Mouse (Mus musculus): ENCODE data around the gene Pam.
"Not testable (repeated sequence)": the region's sequence is repeated elsewhere in the genome, so short reads cannot be mapped to it uniquely, and the experiment has no call there.

Gene Pam

GRCm38 (mm10) chr1:97768089-97768488 lies 327.4 kb downstream of the Pam start:
- DNase-seq (ENCODE audit: low spot score), result no peak

- DNase-seq (ENCODE audit: low spot score), result not testable (repeated sequence)
These were observed 329.7 kb downstream of the Pam start for GRCm38 (mm10) chr1:97765712-97766111.

- DNase-seq (ENCODE audit: low spot score), result no peak
These were observed 334.0 kb downstream of the Pam start for GRCm38 (mm10) chr1:97761477-97761876.

- no peak for DNase-seq (ENCODE audit: low spot score)
These were observed 334.8 kb downstream of the Pam start for GRCm38 (mm10) chr1:97760598-97760997.

- DNase-seq (ENCODE audit: low spot score), result no peak
These were observed 335.6 kb downstream of the Pam start for GRCm38 (mm10) chr1:97759841-97760240.

GRCm38 (mm10) chr1:97754392-97754791 lies 341.1 kb downstream of the Pam start:
- no peak for DNase-seq (ENCODE audit: low spot score)

- DNase-seq (ENCODE audit: low spot score), result no peak
These were observed 342.2 kb downstream of the Pam start for GRCm38 (mm10) chr1:97753216-97753615.

- no peak for DNase-seq (ENCODE audit: low spot score)
These were observed 347.3 kb downstream of the Pam start for GRCm38 (mm10) chr1:97748163-97748562.

GRCm38 (mm10) chr1:97746261-97746660 lies 349.2 kb downstream of the Pam start:
- no peak for DNase-seq (ENCODE audit: low spot score)

- DNase-seq (ENCODE audit: low spot score), result no peak
These were observed 349.7 kb downstream of the Pam start for GRCm38 (mm10) chr1:97745712-97746111.
